Mouse (Mus musculus) monocyte, adult 5-6 weeks (primary cell): ENCODE results near the gene Dap. TPM values are rescaled to one million over a fixed set of nuclear protein-coding genes. Genes with fewer than 3 reads are reported as not detected.

ENCODE experiments used
- ATAC-seq: fragments of 153-309, 156-312 bp; replicated peaks from 2 replicates; pipeline ENCODE4 v1.8.0; 2017; ENCODE audit warnings: mild to moderate bottlenecking; ENCODE audit not compliant: low TSS enrichment, insufficient number of reproducible peaks, severe bottlenecking, poor library complexity, low FRiP score
- total RNA-seq: library from RNA; stranded (forward); fragments of 200-1000, 200-491, 200-594 nt; gene quantifications from 3 replicates; pipeline ENCODE4 v1.2.3, GENCODE M21; 2017

The Dap gene
- 32.1 to 76.3 TPM (median 67.0 TPM) in 3 replicates for total RNA-seq

DNA sequence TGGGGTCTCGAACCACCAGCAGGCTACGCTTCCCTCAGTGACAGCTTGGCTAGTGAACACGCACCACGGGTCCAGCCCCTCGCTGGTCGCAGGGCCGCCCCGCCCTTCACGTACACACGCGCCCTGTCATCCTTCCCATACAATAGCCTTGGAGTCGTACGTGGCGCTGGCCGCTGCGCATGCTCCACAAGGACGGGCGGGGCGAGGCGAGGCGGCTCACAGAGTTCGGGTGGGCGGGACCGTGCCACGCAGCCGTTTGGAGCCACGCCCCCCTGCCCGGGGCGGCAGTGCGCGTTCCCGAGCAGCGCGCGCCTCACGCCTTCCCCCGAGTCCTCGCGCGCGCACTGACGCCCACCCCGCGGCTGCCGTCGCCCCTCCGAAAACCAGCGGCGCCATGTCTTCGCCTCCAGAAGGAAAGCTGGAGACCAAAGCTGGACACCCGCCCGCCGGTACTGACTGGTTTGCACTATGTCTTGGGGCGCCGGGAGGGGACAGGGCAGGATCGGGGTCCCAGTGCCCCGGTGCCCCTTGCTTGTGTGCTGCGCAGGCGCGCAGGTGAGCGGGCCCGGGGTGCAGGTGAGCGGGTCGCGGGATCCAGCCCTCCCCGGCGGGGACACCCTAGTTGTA, at the start of gene Dap:
Gene Dap, plus strand, starts transcription at position 180 of the 627 bp plus-strand sequence.
- peak; percentile 89 for ATAC-seq

DNA sequence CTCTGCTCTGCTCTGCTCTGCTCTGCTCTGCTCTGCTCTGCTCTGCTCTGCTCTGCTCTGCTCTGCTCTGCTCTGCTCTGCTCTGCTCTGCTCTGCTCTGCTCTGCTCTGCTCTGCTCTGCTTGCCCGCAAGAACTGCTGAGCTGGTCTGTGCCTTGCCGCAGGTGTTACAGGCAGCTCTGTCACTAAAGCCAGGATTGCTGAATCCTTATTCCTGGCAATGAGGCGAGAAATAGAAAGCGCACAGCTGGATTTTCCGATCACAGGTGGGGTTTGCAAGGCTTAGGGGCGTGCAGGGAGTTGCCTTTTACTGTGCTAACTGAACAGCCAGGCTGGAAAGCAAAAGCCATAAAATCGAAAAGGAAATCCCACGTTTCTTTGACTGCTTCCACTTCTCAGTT, 47.5 kb upstream of the Dap start:
- ATAC-seq = no peak

DNA sequence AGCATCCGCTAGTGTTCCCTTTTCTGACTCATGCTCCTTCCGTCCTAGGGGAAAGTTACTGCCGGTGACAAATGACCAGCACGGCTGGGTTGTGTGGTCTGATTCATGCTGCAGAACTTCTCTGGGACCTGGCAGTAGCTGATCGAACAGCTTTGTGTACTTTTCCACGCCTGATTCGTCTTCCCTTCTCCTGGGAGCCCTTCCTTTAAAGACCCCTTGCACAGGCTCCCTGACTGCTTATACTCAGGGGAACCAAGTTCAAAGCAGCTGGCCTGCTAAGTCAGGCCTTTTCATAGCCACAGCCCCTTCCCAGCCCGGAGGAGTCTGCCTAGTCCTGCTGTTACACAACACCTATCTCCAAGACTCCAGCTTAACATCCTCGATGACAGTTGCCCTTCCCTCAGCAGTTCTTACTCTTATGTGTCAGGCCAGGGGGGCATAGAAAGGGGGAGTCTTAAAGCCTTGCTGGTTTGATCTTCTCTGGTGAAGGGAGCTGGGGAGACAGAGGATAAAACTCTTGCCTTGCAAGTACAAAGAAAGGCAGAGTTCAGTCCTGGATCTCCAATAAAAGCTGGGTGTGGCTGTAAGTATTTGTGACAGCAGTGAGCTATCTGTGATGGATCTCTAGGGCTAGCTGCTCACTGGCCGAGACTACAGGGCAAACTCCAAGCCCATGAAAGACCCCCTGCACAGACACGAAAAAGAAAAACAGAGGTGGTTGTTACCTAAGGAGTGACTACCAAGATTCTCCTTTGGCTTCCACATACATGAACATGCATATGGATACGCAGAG, 39.3 kb upstream of the Dap start:
- ATAC-seq = no peak

DNA sequence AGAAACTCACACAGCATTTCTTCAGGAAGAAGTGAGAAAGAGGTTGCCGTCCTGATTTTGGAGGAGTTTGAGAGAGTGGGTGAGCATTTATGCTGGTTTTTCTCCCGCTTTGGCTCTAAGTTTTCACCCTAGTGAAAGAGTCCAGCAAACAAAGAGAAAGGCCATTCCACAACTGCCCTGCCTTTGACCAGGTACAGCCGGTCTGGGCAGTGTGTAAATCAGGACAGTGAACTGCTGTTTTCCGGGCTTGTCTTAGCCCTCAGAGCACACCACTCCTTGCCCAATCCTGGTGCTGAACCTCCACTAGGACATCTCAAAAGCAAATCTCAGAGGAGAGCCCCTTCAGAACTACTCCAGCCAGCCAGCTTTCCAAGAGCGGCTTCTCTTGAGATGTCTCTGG, 38.6 kb upstream of the Dap start:
- ATAC-seq = no peak

DNA sequence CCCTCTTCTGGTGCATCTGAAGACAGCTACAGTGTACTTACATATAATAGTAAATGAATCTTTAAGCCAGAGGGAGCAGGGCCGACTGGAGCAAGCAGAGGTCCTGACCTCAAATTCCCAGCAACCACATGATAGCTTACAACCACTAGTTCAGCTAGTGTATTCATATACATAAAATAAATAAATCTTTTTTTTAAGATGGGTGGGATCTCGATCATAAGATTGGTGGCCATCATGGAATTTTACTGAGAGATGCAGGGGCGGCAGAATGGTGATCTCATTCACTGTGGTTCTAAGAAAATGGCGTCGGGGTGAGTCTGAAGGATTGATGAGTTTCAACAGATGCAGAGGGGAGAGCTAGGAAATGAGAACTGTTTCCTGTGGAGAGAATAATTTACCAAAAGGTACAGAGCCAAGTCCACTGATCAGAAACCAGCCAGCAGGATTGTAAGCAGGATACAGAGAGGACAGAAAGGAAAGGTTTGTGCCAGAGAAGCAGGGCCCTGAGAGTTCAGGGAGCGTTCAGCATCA, 37.7 kb upstream of the Dap start:
- no peak for ATAC-seq

DNA sequence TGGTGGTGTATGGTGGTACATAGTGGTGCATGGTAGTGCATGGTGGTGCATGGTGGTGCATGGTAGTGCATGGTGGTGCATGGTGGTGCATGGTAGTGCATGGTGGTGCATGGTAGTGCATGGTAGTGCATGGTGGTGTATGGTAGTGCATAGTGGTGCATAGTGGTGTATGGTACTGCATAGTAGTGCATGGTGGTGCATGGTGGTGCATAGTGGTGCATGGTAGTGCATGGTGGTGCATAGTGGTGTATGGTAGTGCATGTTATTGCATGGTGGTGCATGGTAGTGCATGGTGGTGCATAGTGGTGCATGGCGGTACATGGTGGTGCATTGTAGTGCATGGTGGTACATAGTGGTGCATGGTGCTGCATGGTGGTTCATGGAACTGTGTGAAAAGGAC, 31.6 kb upstream of the Dap start:
- ATAC-seq = no peak

DNA sequence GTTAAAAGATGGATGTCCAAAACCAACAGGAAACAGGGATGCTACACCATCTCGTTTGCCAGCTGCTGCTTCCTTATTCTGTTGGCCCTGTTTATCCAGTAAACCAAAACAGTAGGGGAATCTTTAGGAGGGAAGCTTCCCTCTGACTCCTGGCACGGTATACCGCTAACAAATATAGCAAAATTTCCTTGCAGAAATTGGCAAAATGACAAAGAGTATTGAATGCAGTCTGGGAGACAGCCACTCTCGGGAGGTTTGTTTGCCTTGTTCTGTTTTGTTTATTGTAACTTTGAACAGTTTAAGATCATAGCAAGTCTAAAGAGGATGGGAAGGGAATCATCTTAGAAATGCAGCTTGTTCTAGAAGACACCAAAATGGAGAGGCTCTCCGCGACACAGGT, 28.3 kb upstream of the Dap start:
- ATAC-seq = no peak

DNA sequence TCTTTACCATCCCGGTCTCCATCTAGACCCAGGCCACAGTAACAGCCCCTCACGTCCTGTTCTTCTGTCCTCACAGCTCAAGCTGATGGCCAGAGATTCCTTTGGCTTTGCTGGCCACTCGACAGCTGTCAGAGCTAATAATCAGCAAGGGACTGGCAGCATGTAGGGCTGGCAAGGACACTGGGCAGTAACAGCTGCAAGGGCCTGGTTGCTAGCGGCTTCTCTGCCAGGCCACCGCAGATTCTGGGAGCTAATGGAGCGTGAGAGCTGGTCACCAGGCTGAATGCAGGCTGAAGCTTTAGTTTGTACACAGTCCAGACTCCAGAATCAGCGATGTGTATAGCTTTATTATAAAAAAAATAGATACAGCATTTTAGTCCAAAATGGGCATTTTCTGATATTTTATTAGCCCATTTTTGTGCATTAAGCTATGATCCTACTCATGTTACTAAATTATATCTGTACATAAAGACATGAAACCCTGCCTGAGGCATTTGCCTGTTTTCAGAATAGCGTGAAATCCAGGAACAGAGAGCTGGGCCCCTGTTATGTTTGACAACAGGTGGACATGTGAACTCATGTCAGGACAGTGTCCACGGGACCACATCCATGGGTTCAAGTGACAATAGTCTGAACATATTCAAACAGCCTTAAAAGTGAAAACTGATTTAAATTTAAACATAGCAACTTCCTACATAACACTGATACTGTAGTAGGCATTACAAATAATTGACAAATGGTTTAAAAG, 16.6 kb upstream of the Dap start:
- ATAC-seq = no peak

DNA sequence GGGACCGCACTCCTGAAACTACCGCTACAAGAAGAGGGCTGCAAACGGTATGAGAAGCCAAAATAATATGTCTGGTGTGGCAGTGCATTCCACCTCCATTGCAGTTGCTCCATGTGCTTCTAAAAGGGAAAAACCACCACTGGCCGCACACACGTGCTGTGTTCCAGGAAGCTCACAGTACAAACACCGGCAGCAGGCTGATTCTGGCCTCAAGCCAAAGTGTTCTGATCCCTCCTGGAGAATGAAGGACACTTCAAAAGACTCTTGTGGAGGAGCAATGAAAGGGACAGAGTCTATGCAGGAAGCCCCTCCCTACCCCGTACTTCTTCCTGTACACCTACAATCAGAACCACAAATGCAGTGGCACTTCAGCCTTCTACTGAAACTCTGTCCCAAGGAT, 12.2 kb upstream of the Dap start:
- no peak for ATAC-seq

DNA sequence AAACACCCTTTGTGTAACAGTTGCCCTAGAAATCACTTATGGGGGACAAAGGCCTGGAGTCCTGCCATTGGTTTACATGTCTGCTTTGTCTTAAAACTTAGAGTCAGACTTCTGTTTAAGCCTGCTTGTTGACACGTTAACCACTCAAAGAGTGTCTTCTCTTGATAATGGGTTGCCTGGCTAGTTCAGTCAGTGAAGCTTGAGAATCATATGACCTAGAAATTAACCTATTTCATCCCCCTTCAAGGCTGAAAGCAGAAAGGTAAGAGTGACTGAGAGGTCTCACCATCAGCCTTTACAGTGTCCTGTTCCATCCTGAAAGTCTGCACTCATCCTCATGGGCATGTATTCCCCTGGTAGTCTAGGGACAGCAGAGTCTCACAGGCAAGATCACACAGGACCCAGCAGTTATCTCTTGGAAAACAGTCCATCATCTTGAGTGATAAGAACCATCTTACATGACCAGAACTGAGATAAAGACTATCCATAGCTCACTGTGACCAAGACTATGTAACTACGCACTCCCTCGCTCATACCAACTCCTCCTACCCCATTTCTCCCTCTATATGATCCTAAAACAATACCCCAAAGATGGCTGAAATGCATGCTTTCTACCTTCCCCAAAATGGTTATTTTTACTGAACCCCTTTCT, 10.4 kb upstream of the Dap start:
- no peak for ATAC-seq

DNA sequence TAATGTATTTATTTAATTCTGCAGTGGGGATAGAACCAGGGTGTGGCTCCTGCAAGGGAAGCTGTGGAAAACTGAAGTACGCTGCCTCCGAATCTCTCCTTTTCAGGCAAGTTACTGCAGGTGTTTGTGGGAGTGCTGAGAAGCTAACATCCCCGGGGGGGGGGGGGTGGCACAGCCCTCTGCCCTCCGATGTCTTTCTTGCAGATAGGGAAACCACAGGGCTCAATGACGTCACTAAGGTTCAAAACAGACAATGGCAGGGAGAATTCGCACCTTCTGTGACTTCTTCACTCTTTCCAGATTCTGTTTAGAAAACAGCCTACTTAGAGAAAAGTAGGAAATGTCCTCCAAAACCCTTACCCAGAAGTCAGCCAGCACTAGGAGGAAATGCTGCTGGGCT, 1.9 kb upstream of the Dap start:
- ATAC-seq = no peak

DNA sequence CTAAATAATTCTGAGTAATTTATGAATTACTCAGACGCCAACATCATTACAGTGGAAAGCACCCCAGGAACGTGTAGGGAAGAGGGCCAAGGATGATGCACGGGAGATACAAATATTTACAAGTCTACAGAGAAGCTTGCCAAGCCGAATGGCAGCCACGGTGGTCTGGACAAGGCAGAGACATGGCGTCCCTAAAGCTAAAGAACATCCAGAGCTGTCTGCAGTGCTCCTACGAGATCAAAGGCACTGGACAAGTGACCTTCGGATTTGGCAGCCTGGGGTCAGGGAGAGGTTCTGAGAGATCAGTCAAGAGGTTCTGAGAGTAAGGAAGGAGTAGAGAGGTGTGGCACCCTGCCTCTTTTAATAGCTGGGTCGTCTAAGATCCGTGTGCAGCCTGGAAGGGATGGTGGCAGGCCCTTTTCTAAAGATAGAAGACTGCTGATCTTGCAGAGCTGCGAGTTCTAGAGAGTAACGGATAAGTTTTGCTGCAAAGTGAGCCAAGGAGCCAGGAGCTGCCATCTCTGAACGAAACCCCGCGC, 449 bp upstream of the Dap start:
- ATAC-seq = no peak

DNA sequence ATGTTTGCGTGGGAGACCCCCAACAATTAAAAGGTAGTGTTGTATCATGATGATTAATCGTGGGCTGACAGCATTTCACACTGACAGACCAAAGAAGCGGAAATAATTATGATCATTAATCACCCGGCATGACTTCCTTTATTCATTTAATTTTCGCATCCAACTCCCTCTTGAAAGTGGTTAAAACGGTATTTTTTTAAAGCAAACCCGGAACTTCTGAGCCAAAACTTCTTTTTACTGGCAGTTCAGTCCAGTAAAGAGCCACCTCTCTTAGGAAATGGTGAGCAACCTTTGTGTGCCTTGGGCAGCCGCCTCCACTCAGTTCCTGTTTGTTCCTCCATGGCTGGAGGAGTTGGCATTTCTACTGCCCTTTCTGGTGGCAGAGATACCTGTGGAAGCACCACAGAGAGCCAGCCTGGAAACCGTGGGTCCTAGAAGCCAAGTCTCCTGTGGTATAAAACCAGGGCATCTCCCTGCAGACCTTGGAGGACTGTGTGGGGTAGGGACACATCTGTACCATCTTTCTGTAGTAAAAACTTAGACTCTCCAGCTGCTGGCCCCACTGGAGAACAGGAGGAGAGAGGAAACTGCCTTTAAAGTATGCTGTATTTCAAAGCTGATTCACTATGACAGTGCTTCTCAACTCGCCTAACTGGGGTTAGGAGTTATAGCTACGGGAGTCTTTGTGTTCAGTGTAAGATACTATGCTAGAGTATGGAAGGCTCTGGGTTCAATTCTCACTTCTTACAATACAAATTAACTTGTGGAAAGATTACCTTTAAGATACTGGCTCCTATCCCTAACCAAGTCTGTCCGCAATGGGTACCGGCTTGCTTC, 910 bp downstream of the Dap start:
- no peak for ATAC-seq

DNA sequence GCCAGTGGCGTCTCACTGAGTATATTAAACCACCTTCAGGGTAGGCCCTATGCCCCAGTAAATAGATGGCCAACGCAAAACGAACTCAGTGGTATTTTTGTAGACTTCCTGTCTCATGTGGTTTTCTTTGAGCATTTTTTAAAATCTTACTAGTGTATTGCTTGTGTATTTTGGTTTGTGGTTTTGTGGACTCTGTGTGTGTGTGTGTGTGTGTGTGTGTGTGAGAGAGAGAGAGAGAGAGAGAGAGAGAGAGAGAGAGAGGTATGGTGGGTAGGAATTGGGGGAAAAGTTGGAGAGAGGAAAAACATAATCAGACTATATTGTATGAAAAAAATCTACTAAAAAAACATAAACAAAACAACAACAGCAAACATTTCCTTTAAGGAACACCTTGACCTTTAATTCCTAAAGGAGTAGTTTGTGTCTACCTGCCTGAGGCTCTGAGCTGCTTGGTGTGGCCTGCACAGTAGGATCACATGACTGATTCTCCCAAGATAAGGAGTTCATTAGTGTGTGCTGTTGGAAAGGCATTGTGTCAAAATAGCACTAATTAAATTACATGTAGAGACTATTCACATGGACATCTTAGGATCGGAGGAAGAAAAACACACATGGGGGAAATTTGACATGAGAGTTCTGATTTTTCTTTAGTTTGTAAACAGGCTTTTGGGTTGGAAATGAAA, 1.7 kb downstream of the Dap start:
- no peak for ATAC-seq

DNA sequence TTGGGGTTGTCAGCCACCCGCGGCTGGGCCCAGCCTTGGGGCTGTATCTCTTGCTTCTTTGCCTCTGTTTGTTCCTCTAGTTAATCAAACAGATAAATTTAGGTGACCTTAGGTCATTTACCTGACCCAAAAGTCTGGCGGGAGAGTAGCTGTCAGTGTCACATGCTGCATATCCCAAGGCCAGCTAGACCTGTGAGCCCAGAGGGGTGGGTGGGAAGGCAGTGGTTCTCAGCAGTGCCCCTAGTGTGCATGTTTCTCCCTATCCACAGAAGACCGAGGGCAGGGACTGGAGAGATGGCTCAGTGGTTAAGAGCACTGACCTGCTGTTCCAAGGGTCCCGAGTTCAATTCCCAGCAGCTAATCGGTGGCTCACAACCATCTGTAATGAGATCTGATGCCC, 2.4 kb downstream of the Dap start:
- ATAC-seq = no peak

DNA sequence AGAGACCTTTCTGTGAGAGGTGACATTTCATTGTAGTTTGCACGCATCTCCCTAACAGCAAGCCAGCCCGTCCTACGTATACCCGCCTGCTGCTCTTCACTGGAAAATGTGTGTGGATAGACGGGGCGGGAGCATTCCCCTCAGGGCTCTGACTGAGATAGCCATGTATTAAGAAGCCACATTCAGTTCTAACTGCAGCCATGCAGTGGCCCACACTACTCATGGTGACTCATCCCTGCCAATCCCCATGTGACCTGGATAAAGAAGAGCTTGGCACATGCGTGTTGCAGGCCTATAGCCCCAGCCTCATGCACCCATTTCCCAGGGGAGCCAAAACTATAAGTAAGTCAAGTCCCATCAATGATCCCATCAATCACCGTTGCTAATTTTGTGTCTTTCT, 3.7 kb downstream of the Dap start:
- no peak for ATAC-seq

DNA sequence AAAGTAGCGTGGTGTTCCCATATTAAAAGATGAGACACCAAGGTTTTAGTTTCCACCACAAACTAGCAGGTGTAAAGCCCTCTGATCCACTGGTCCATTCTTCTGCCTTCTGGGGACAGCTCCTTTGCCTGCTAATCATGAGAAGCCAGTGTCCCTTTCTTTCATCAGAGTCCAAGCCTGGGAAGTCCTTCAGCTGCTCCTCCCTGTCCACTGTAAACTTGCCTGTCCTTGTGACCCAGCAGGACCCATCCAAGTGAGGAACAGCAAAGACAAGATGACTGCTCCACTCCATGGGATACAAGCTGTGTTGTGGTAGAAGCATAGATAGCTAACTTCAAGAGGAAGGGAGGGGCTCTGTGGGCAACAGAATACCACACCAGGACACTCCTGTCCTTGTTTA, 8.9 kb downstream of the Dap start:
- ATAC-seq = no peak
